Comparison of ENCODE assay signal across 8 mouse cellular contexts in the genomic region with DNA sequence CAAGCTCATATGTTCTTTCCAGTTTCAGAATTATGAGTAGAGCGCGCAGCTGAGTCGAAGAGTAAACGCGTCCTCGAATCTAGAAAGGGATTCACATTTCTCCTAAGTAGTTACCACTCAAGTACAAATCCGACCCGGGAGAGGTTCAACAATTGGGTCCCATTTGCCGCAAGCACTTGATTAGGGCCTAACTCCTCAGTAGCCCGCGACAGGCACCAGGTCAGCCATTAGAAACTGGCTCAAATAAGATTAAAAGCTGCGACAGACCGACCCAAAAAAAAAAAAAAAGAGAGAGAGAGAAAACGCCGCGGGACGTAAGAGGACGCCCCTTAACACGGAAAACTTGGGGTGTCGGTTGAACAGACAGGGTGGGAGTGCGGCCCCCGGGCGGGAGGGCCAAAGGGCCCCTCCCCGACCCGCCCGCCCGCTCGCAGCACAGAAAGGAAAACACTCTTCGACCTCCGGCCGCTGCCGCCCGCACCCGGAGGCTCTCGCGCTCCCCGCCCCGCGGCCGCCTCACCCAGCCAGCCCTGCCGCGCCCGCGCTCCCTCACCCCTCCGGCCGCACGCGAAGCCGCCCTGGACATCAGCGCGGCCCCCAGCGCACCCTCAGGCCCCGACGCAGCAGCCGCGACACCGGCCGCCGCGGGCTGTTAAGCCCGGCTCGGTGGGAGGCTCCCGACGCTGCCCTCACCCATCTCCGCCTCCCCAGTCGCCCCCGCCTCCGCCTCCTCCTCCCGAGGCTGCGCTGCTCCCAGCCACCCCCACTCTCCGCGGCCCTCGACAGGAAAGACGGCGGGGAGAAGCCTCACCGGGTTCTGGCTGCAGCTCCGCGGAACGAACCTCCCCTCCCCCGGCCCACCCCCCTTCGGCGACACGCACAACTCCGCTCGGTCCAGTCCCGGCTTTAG. TPM values are rescaled to one million over a fixed set of nuclear protein-coding genes. Genes with fewer than 3 reads are reported as not detected.
DNase-seq lines count a peak whose midpoint lies in the region; ATAC-seq and TF ChIP-seq lines count a peak whose summit lies in the region.
"Not testable (repeated sequence)": the region's sequence is repeated elsewhere in the genome, so short reads cannot be mapped to it uniquely, and the experiment has no call there.

No protein-coding gene starts in this region.

- H3K4me2 ChIP-seq in hindbrain, embryonic 16.5 days (ENCODE audit: low read length), result peak overlapping the region; percentile 55

- peak overlapping the region; percentile 79 for H3K9ac ChIP-seq in hindbrain, embryonic 16.5 days (ENCODE audit: low read depth, low read length)

- intact Hi-C loops in gastrocnemius, adult 2 months (cut with DNase I), result not testable (repeated sequence)
- intact Hi-C loops in left cerebral cortex, postnatal 36 days (cut with DNase I), result loop anchor here (2.0 to 5.0 kb wide), 2 partner anchors 34 to 78 kb away; a partner anchor contains a TSS

- TF ChIP-seq CTCF in gastrocnemius, adult 2 months (IDR thresholded peaks at IDR 0.05), result not testable (repeated sequence)

- not testable (repeated sequence) for H3K36me3 ChIP-seq in hindbrain, embryonic 16.5 days (ENCODE audit: control insufficient read depth, insufficient read depth, low read length)

- peaks cover 10% of the 10 kb centered on the region for H3K4me1 ChIP-seq in hindbrain, embryonic 16.5 days (ENCODE audit: control insufficient read depth, insufficient read depth, low read depth, low read length)

- ATAC-seq in common myeloid progenitor, adult 5-6 weeks (replicated peaks; ENCODE audit: low read depth, poor library complexity, severe bottlenecking), result peak; percentile 58
- not testable (repeated sequence) for ATAC-seq in hindbrain, embryonic 16.5 days
- ATAC-seq in megakaryocyte progenitor cell, adult 5-6 weeks (replicated peaks; ENCODE audit: poor library complexity), result peak; percentile 51

- WGBS in hindbrain, embryonic 16.5 days, result under 1% methylated on average over 21 of the region's 86 CpGs

- H3K27ac ChIP-seq in gastrocnemius, adult 2 months, result peak overlapping the region; percentile 94
- H3K27ac ChIP-seq in hindbrain, embryonic 16.5 days (ENCODE audit: low read depth, low read length), result peak overlapping the region; percentile 87

- peak overlapping the region; percentile 86 for H3K4me3 ChIP-seq in gastrocnemius, adult 2 months
- H3K4me3 ChIP-seq in hindbrain, embryonic 16.5 days (ENCODE audit: low read length), result peak overlapping the region; percentile 73

- H3K9me3 ChIP-seq in hindbrain, embryonic 16.5 days (ENCODE audit: control insufficient read depth, low read length), result not testable (repeated sequence)

- not testable (repeated sequence) for H3K27me3 ChIP-seq in hindbrain, embryonic 16.5 days (replicated peaks; ENCODE audit: control insufficient read depth, insufficient read depth, low read length)

- peak; percentile 56 for DNase-seq in R1 (ENCODE audit: low read depth, low spot score)
- peak; percentile 67 for DNase-seq in gastrocnemius, adult 2 months
- peak; percentile 28 to 52 for DNase-seq in left cerebral cortex, postnatal 36 days (ENCODE audit: low spot score in 2 of 2)
- DNase-seq in right cerebral cortex, postnatal 14 days, result peak; percentile 15
- DNase-seq in urinary bladder, postnatal 14 days (ENCODE audit: low spot score), result peak; percentile 33

RNA-seq across cellular contexts. Expression of a gene that starts 0.5 kb away (rescaled TPM):
- 21.6 and 23.7 TPM in 2 replicates for total RNA-seq in common myeloid progenitor, adult 5-6 weeks (2017)
- total RNA-seq in gastrocnemius, adult 2 months (2021), result 10 to 100 TPM; 18.5 to 22.5 TPM
- 30.2 and 30.7 TPM in 2 replicates for polyA plus RNA-seq in hindbrain, embryonic 16.5 days (2015; fragmentation: Nextera tagmentation; extraction: Ambion mirVana)
- total RNA-seq in left cerebral cortex, postnatal 36 days (2021), result 10 to 100 TPM; 25.8 to 32.7 TPM
- 22.1 and 27.1 TPM in 2 replicates for total RNA-seq in megakaryocyte progenitor cell, adult 5-6 weeks (2015)
- 14.5 and 19.8 TPM in 2 replicates for total RNA-seq in megakaryocyte progenitor cell, adult 5-6 weeks (2017)

RNA-seq across cellular contexts. Expression of a gene that starts 32.9 kb away (rescaled TPM):
- 101 and 166 TPM in 2 replicates for total RNA-seq in common myeloid progenitor, adult 5-6 weeks (2017)
- 10 to 100 TPM in 1 of 2 experiments, 1 to 10 TPM in 1; 9.5 to 12.1 TPM for total RNA-seq in gastrocnemius, adult 2 months (2021)
- polyA plus RNA-seq in hindbrain, embryonic 16.5 days (2015; fragmentation: Nextera tagmentation; extraction: Ambion mirVana), result 26.0 and 30.3 TPM in 2 replicates
- 10 to 100 TPM; 56.8 to 58.1 TPM for total RNA-seq in left cerebral cortex, postnatal 36 days (2021)
- 49.9 and 53.3 TPM in 2 replicates for total RNA-seq in megakaryocyte progenitor cell, adult 5-6 weeks (2015)
- total RNA-seq in megakaryocyte progenitor cell, adult 5-6 weeks (2017), result 119 and 174 TPM in 2 replicates

Comparison
In these comparisons a context has a peak if more than half of its experiments do, and no peak if none do; other contexts are left out.
1. DNase-seq: peak in every context shown above with its lines; median percentile 67 in gastrocnemius, adult 2 months; 56 in R1; 40 in left cerebral cortex, postnatal 36 days; 33 in urinary bladder, postnatal 14 days; 15 in right cerebral cortex, postnatal 14 days.